Mouse (Mus musculus) MEL (cell line): ENCODE results near the gene Mrpl1. TPM values are rescaled to one million over a fixed set of nuclear protein-coding genes. Genes with fewer than 3 reads are reported as not detected.

Experiments
- DNase-seq: peaks from one replicate; pipeline ENCODE4 v3.0.0; 2011; ENCODE audit warnings: low read depth, low spot score
- H3K27ac ChIP-seq: 2 replicates; pipeline ENCODE4 v1.5.1; 2012; ENCODE audit warnings: low read depth, mild to moderate bottlenecking, control low read depth, low read length, moderate library complexity; ENCODE audit not compliant: control insufficient read depth
- H3K27me3 ChIP-seq, 2 experiments: fragments of 150-350 bp in 1 of 2; sonication (generic) in 1 of 2; 2 replicates each; pipeline ENCODE4 v1.6.1; 2012; ENCODE audit warnings: low read length in 2 of 2, mild to moderate bottlenecking in 2 of 2, improper control_type of control experiment in 1 of 2, moderate library complexity in 1 of 2; ENCODE audit not compliant: insufficient read depth in 2 of 2, control insufficient read depth in 1 of 2
- H3K36me3 ChIP-seq, 2 experiments: 2 replicates each; pipeline ENCODE4 v1.6.1; 2012 to 2014; ENCODE audit warnings: low read length in 2 of 2, improper control_type of control experiment in 1 of 2, inconsistent platforms in 1 of 2, mild to moderate bottlenecking in 1 of 2; ENCODE audit not compliant: insufficient read depth in 2 of 2, control insufficient read depth in 1 of 2
- H3K4me1 ChIP-seq, 2 experiments: fragments of 150-350 bp in 1 of 2; sonication (generic) in 1 of 2; 2 replicates each; pipeline ENCODE4 v1.6.1; 2012; ENCODE audit warnings: low read length in 2 of 2, improper control_type of control experiment in 1 of 2, mild to moderate bottlenecking in 1 of 2; ENCODE audit not compliant: insufficient read depth in 2 of 2, control insufficient read depth in 1 of 2
- H3K4me3 ChIP-seq, 2 experiments: fragments of 150-350 bp in 1 of 2; sonication (generic) in 1 of 2; 2 replicates each; pipeline ENCODE4 v1.5.1; 2012; ENCODE audit warnings: low read depth in 2 of 2, low read length in 2 of 2, mild to moderate bottlenecking in 2 of 2, moderate library complexity in 2 of 2, control low read depth in 1 of 2, improper control_type of control experiment in 1 of 2; ENCODE audit not compliant: control insufficient read depth in 1 of 2, insufficient read depth in 1 of 2
- H3K79me2 ChIP-seq: 2 replicates; pipeline ENCODE4 v1.6.1; 2012; ENCODE audit warnings: mild to moderate bottlenecking, low read length, moderate library complexity; ENCODE audit not compliant: control insufficient read depth, poor library complexity, insufficient read depth
- H3K9ac ChIP-seq: 2 replicates; pipeline ENCODE4 v1.6.1; 2012; ENCODE audit warnings: low read depth, mild to moderate bottlenecking, control low read depth, low read length, moderate library complexity; ENCODE audit not compliant: control insufficient read depth, poor library complexity, severe bottlenecking
- H3K9me3 ChIP-seq: fragments of 150-350 bp; sonication (generic); replicated peaks from 2 replicates; pipeline ENCODE4 v1.6.1; 2012; ENCODE audit warnings: mild to moderate bottlenecking, low read length, improper control_type of control experiment, moderate library complexity; ENCODE audit not compliant: insufficient read depth
- CHD1 ChIP-seq: IDR thresholded peaks from 2 replicates; pipeline ENCODE4 v1.6.1; 2012; ENCODE audit warnings: low read depth, mild to moderate bottlenecking, inconsistent platforms, low read length, improper control_type of control experiment
- CTCF ChIP-seq, 3 experiments: IDR thresholded peaks in 2 of 3; conservative IDR thresholded peaks in 1 of 3; 2 replicates each; pipeline ENCODE4 v1.5.1; 2011 to 2012; ENCODE audit warnings: low read length in 3 of 3, low read depth in 2 of 3, mild to moderate bottlenecking in 2 of 3, improper control_type of control experiment in 1 of 3, inconsistent platforms in 1 of 3, mixed read lengths in 1 of 3, moderate library complexity in 1 of 3; ENCODE audit not compliant: control insufficient read depth in 1 of 3, insufficient read depth in 1 of 3, poor library complexity in 1 of 3, severe bottlenecking in 1 of 3
- E2F4 ChIP-seq: IDR thresholded peaks from 2 replicates; pipeline ENCODE4 v1.6.1; 2011; ENCODE audit warnings: low read depth, low read length, improper control_type of control experiment, borderline replicate concordance
- ELF1 ChIP-seq: IDR thresholded peaks from 2 replicates; pipeline ENCODE4 v1.6.1; 2014; ENCODE audit warnings: low read depth, mild to moderate bottlenecking, inconsistent platforms, low read length, improper control_type of control experiment, moderate library complexity
- ETS1 ChIP-seq: IDR thresholded peaks from 2 replicates; pipeline ENCODE4 v1.6.1; 2012; ENCODE audit warnings: low read depth, mild to moderate bottlenecking, inconsistent platforms, low read length, improper control_type of control experiment, moderate library complexity
- GATA1 ChIP-seq: IDR thresholded peaks from 2 replicates; pipeline ENCODE4 v1.6.1; 2011; ENCODE audit warnings: low read depth, low read length, improper control_type of control experiment
- HCFC1 ChIP-seq: IDR thresholded peaks from 2 replicates; pipeline ENCODE4 v1.6.1; 2012; ENCODE audit warnings: low read depth, mild to moderate bottlenecking, inconsistent platforms, low read length, improper control_type of control experiment, moderate library complexity
- JUND ChIP-seq: IDR thresholded peaks from 2 replicates; pipeline ENCODE4 v1.6.1; 2011; ENCODE audit warnings: low read depth, mild to moderate bottlenecking, improper control_type of control experiment, low read length
- KAT2A ChIP-seq: conservative IDR thresholded peaks from 2 replicates; pipeline ENCODE4 v1.6.1; 2012; ENCODE audit warnings: low read depth, low read length, improper control_type of control experiment, inconsistent platforms
- MAZ ChIP-seq: IDR thresholded peaks from 2 replicates; pipeline ENCODE4 v1.6.1; 2012; ENCODE audit warnings: low read depth, mild to moderate bottlenecking, inconsistent platforms, low read length, improper control_type of control experiment
- MEF2A ChIP-seq: IDR thresholded peaks from 2 replicates; pipeline ENCODE4 v1.6.1; 2014; ENCODE audit warnings: low read depth, mild to moderate bottlenecking, inconsistent platforms, low read length, improper control_type of control experiment; ENCODE audit not compliant: poor library complexity, insufficient replicate concordance, severe bottlenecking; ENCODE audit errors: extremely low read depth
- MXI1 ChIP-seq: IDR thresholded peaks from 2 replicates; pipeline ENCODE4 v1.6.1; 2011; ENCODE audit warnings: mild to moderate bottlenecking, low read depth, low read length, improper control_type of control experiment
- MYB ChIP-seq: IDR thresholded peaks from 2 replicates; pipeline ENCODE4 v1.6.1; 2011; ENCODE audit warnings: mild to moderate bottlenecking, low read depth, low read length, improper control_type of control experiment
- POLR2AphosphoS2 ChIP-seq: IDR thresholded peaks from 2 replicates; pipeline ENCODE4 v1.6.1; 2011; ENCODE audit warnings: low read length, improper control_type of control experiment
- POLR2AphosphoS5 ChIP-seq: IDR thresholded peaks from 2 replicates; pipeline ENCODE4 v1.6.1; 2012; ENCODE audit warnings: low read depth, borderline replicate concordance, mild to moderate bottlenecking, inconsistent platforms, low read length, moderate library complexity, mixed read lengths
- TBP ChIP-seq: IDR thresholded peaks from 2 replicates; pipeline ENCODE4 v1.8.0; 2011; ENCODE audit warnings: low read depth, low read length, improper control_type of control experiment
- TCF12 ChIP-seq: IDR thresholded peaks from 2 replicates; pipeline ENCODE4 v1.6.1; 2014; ENCODE audit warnings: low read depth, mild to moderate bottlenecking, inconsistent platforms, low read length, improper control_type of control experiment, moderate library complexity
- USF2 ChIP-seq, 2 experiments: IDR thresholded peaks; 2 replicates each; pipeline ENCODE4 v1.6.1; 2011 to 2012; ENCODE audit warnings: improper control_type of control experiment in 2 of 2, low read length in 2 of 2, borderline replicate concordance in 1 of 2, inconsistent platforms in 1 of 2, low read depth in 1 of 2, mild to moderate bottlenecking in 1 of 2; ENCODE audit not compliant: insufficient read depth in 1 of 2
- ZKSCAN1 ChIP-seq: IDR thresholded peaks from 2 replicates; pipeline ENCODE4 v1.6.1; 2012; ENCODE audit warnings: low read depth, mild to moderate bottlenecking, inconsistent platforms, low read length, improper control_type of control experiment, moderate library complexity
- ZNF384 ChIP-seq: IDR thresholded peaks from 2 replicates; pipeline ENCODE4 v1.6.1; 2012; ENCODE audit warnings: low read depth, mild to moderate bottlenecking, inconsistent platforms, low read length, improper control_type of control experiment
- polyA plus RNA-seq, 2 experiments: library from polyadenylated mRNA; stranded (reverse) in 1 of 2; unstranded in 1 of 2; fragments of >175 nt in 1 of 2; fragments of >200 nt in 1 of 2; gene quantifications; 2 replicates each; pipeline versions ENCODE4 v1.2.1 to v1.2.4; 2012; ENCODE audit warnings: low replicate concordance in 2 of 2, low read depth in 1 of 2; ENCODE audit not compliant: insufficient read length in 2 of 2, insufficient read depth in 1 of 2, missing spikeins in 1 of 2
- total RNA-seq: library from RNA; depleted of rRNA; stranded (reverse); fragments of 300-350 nt; gene quantifications from 2 replicates; pipeline ENCODE4 v1.2.3, GENCODE M21; 2012; rRNA removed

Mrpl1 gene
- total and polyA plus RNA-seq, 3 experiments, result 22.0 to 26.2 TPM; not detected in 1

- Histone ChIP-seq H3K79me2 (no peaks in the 10 kb centered on the region), H3K4me1 (no peaks in the 10 kb centered on the region; a peak in 1 of 4 replicates), H3K9me3 (no peaks in the 10 kb centered on the region), H3K4me3 (no peak overlapping the region), H3K27ac (no peak overlapping the region), H3K27me3 (no peaks in the 10 kb centered on the region; a peak in 1 of 4 replicates), H3K9ac (no peak overlapping the region), H3K36me3 (no peaks in the 10 kb centered on the region)
- TF ChIP-seq KAT2A (no peak), TBP (no peak), USF2 (IDR thresholded peaks at IDR 0.05; ENCODE audit: borderline replicate concordance in 1 of 2, insufficient read depth in 1 of 2, low read depth in 1 of 2, low read length in 2 of 2) (no peak), MXI1 (no peak), E2F4 (no peak), CTCF (IDR thresholded peaks at IDR 0.05 in 2 of 3, conservative IDR thresholded peaks at IDR 0.05 in 1 of 3; ENCODE audit: control insufficient read depth in 1 of 3, insufficient read depth in 1 of 3, low read depth in 2 of 3, low read length in 3 of 3, poor library complexity in 1 of 3, severe bottlenecking in 1 of 3) (no peak), POLR2AphosphoS5 (no peak), MYB (no peak), CHD1 (no peak), MEF2A (no peak), TCF12 (no peak), GATA1 (no peak), ZKSCAN1 (no peak), POLR2AphosphoS2 (no peak), ZNF384 (no peak), MAZ (no peak), JUND (no peak), ELF1 (no peak), ETS1 (no peak), HCFC1 (no peak)
- DNase-seq, result no peak
These were observed 100.3 kb downstream of the Mrpl1 start for GRCm38 (mm10) chr5:96309566-96309965.

GRCm38 (mm10) chr5:96311677-96312076 is 102.4 kb downstream of the Mrpl1 start:
- Histone ChIP-seq H3K36me3 (no peaks in the 10 kb centered on the region), H3K27me3 (no peaks in the 10 kb centered on the region; a peak in 1 of 4 replicates), H3K4me1 (no peaks in the 10 kb centered on the region; a peak in 1 of 4 replicates), H3K9ac (no peak overlapping the region), H3K9me3 (no peaks in the 10 kb centered on the region), H3K4me3 (no peak overlapping the region), H3K79me2 (no peaks in the 10 kb centered on the region), H3K27ac (no peak overlapping the region)
- no peak for TF ChIP-seq CTCF (IDR thresholded peaks at IDR 0.05 in 2 of 3, conservative IDR thresholded peaks at IDR 0.05 in 1 of 3; ENCODE audit: control insufficient read depth in 1 of 3, insufficient read depth in 1 of 3, low read depth in 2 of 3, low read length in 3 of 3, poor library complexity in 1 of 3, severe bottlenecking in 1 of 3)
- no peak for TF ChIP-seq E2F4
- TF ChIP-seq GATA1, result no peak
- DNase-seq, result no peak

Other genes with a start within 250 kb of the Mrpl1 start
- 10.2 and 13.2 TPM in 2 replicates for gene Cnot6l, start 45.3 kb upstream of the Mrpl1 start, total RNA-seq
- 10 to 100 TPM in 1 of 2 experiments, not detected in 1; 21.2 TPM for gene Cnot6l, start 45.3 kb upstream of the Mrpl1 start, polyA plus RNA-seq
- gene Fras1, start 164.5 kb downstream of the Mrpl1 start, total RNA-seq, result not detected in 2 replicates
- gene Fras1, start 164.5 kb downstream of the Mrpl1 start, polyA plus RNA-seq, result not detected